Mouse (Mus musculus): ENCODE results near the gene Arl3.
"Not testable (repeated sequence)": the region's sequence is repeated elsewhere in the genome, so short reads cannot be mapped to it uniquely, and the experiment has no call there.

The Arl3 gene

DNA sequence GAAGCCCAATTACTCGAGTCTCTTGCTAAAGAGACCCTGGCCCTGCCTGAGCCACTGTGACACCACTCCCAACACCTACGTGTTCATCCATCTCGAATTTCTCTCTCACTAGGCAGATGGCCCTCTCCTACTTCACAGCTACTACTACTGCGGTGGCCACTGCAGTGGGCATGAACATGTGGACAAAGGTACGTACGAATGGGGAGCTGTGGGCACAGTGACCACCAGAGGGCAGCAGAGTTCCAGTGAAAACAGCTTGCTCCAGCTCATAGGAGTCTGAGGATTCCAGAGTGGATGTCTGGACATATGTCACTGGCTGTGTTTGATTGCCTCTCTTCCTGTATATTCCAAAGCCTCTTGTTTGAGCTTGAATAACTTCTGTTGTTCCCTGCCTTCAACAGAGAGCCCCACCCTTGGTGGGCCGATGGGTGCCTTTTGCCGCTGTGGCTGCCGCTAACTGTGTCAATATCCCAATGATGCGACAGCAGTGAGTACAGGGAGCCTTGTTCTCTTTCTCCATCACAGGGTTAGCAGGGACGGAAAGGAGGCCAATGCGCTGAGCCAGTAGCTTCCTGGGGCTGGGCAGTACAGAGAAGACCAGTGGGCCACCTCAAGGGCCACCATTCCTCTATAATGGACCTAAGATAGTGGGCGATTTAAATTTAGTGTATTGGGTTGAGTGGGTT is 15.0 kb upstream of the Arl3 start:
- peak; percentile 32 to 47 for DNase-seq

DNA sequence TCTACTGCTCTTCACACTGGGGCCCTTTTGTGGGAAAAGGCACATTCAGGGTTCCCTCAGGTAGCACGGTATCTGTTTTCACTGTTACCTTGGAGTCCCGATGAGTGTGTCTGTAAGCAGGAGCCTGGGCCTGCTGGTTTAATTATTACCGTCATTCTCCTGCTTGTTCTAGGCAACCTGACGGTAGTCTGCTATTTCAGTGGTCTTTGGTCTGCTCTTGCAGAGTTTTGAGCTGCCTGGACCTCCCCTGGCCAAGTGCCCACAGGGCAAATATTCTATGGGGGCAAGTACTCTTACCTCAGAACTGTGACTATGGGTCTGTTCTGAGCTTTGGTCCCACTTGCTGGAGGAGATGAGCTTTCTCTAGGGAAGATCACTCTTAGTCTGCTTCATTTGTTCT is 2.2 kb upstream of the Arl3 start:
- no peak for DNase-seq

DNA sequence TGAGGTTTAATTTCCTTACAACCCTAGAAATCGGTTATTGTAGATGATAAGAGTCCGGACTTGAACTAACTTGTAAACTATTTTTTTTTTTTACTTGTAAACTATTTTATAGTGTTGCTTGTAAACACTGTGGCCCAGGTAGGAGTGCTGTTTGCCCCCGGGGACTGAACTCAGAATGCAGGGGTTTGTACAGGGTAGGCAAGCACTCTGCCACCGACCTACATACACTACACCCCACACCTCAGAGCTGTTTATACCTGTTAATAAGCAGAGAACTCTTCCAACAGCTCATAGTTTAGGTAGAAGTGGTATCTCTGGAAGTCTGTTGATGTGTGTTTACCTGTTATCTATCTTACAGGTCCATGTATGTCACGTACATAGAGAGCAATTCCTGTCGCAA is 992 bp upstream of the Arl3 start:
- no peak for DNase-seq

DNA sequence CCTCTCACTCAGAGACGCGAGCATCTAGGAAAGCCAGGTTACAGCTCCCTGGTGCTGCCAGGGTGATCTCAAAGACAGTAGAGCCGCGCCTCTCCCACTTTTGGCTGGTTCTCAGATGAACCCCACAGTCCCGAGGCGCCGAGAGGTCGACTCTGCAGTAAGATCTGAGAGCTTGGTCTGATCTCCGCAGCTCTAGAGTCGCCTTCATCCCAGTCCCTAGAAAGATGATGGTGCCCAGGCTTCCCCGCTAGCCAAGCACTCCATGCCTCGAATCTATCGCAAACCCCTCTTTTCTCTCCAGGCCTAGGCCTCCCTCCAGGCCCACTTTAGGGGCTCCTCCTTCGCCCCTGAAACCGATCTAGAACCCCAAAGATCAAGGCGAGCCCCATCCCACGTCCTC is 450 bp downstream of the Arl3 start:
- DNase-seq, result no peak

DNA sequence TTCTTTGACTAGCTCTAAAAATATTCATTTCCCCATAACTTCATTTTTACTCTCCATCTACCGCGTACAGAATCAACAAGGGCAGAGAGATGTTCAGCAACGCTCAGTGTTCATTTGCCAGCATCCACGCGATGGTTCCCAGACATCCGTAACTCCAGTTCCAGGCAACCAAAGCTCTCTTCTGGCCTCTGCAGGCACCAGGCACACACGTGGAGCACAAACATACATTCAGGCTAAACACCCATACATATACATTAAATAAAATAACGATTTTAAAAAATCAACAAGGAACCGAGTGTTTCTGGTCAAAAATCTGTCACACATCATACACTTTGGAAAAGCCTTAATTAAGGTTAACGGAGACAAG is 1.1 kb downstream of the Arl3 start:
- DNase-seq, result no peak

DNA sequence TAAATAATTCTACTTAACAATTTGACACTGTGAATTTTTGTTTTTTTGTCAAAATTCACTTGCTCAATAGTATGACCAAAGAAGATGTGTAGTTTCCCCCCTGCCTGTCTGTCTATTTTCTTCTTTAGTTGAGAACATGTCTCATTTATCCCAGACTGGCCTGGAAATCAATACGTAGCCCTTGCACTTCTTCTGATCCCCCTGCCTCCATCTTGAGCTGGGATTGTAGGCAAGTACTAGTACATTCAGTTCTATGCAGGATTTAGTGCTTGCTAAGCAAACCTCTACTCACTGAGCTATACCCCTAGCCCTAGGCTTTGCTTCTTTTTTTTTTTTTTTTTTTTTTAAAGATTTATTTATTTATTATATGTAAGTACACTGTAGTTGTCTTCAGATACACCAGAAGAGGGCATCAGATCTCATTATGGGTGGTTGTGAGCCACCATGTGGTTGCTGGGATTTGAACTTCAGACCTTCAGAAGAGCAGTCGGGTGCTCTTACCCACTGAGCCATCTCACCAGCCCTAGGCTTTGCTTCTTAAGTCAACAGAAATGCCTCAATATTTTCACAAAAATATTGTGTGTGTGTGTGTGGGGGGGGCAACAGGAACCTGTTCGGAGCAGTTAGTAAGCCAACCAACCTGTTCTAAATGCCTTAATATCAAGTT is 1.7 kb downstream of the Arl3 start:
- DNase-seq, result not testable (repeated sequence)

DNA sequence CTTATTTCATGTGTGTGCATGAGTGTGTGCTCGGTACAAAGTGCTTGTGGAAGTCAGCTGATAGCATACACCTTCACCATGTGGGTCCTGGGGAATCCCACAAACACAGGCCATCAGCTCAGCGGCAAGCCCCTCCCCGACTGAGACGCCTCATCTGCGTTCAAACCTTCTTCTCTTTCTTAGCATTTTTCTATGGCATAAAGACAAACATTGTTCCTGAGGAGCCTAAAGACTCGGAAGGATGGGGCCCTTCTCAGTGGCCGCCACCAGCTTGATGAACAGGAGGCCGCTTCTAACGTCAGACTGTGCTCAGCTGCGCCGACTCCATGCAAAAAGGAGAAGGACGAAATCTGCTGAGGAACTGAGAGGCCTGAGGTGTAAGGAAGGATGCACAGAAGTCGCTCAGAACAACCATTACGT is 8.9 kb downstream of the Arl3 start:
- DNase-seq, result no peak

DNA sequence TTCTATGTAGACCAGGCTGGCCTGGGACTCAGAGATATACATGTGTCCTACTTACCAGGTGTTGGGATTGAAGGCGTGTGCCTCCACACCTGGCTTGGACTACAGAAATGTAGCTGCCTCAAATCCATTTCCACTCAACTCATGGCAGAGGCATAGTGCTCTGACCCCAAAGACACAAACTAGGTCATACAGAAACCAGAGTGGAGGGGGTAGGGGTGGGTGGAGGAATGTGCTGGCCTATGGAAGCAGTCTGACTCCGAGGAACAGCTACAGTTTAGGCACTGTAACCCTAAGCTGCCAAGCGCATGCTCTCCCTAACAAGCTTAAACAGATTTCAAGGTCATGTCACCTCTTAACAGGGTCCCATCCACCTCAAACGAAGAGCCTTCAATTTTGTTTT is 9.4 kb downstream of the Arl3 start:
- no peak for DNase-seq

DNA sequence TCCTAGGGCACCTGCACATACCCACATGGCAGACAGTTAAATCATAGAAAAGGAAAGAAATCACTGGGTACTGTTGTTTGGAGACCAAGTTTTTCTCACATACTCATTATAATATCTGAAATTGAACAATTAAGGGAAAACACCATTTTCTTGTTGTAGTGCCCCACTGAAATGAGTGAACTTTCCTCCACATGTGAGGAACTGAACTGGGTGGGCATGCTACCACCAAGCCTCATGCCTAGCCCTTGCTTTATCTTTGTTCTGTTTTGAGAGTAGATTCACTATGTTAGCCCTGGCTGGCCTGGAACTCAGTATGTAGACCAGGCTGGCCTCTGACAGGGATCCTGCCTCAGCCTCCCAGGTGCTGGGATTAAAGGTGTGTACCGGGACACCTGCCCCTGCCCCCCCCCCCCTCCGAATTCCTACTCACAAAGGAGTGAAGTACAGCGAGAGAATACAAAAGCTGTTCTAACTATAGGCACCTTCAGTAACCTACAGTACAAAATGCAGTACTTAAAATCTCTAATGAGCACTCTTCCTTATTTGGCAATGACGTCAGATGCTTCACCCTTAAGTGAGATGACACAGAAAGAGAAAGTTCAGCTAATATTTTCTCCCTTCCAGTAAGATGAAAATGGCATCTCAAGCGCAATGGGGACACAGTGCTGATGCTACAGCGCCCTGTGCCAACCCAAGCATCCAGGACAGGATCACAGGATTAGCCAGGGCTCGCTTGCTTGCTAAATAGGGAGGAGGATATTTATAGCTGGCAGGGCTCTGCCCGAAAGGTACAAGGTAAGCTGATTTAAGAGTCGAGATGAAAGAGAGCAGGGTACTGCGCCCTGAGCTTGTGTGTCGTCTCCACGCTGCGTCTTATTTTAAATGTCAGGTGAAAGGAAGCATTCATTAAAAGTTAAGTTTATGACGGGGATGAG is 10.2 kb downstream of the Arl3 start:
- DNase-seq, result no peak

DNA sequence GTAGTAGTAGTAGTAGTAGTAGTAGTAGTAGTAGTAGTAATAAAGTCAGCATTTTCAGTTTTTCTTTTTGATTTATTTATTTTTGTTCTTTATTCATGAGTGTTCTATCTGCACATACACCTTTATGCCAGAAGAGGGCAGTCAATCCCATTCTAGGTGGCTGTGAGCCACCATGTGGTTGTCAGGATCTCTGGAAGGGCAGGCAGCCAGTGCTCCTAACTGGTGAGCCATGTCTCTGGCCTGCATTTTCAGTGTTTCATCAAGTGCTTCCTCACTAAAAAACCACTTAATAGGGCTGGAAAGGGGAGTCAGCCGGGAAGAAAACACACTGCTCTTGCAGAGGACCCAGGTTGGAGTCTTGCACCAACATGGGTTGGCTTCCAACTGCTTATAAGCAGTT is 10.9 kb downstream of the Arl3 start:
- no peak for DNase-seq

DNA sequence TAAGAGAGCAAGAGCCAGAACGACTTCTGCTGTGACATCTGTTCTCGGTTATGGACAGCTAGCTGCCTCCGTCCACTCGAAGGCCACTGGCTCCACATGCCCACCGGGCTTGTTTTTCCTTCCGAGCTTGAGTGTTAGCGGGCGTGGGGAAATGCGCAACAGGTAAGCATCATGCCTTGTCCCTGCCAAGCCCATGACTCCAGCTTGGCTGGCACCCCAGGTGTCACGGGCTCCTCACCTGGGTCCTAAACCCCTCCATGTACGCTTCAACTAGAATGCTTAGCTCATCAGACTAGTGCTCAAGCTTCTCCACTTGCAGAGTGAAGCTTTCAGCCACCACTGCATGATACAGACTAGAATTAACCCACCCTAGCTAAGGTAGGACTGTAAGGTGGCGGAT is 14.4 kb downstream of the Arl3 start:
- DNase-seq, result no peak

DNA sequence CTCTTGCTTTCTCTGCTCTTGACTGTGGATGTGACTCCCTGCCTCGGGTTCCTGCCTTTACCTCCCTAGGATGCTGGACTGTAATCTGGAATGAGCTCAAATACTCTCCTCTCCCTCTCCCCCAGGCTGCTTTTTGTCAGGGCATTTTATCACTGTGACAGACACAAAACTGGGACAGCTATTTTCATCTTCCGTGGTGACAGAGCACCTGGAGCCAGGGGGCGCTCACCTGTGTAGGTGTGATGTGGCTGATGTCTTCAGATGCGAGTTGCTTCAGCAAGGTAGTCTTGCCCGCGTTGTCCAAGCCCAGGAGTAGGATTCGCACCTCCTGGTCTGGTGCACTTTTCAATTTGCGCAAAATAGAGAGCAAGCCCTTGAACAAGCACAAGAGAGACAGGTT is 15.0 kb downstream of the Arl3 start:
- DNase-seq, result no peak

DNA sequence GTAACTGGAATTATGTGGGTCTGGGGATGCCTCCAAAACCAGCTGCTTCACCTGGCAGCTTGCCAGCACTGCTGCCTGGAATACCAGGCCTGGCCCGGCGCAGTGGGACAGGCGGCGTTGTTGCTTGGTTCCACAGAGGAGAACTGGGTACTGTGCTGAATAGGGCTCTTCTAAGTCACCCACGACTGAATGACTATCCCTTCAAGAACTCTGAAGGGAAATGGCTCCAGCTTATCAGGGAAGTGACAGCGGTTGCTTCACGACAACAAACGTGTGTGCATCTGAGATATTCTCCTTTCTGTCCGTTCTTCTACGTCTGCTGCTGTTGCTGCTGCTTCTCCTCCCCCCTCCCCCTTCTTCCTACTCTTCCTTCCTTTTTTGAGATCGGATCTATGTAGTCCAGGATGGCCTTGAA is 19.4 kb downstream of the Arl3 start:
- no peak for DNase-seq

DNA sequence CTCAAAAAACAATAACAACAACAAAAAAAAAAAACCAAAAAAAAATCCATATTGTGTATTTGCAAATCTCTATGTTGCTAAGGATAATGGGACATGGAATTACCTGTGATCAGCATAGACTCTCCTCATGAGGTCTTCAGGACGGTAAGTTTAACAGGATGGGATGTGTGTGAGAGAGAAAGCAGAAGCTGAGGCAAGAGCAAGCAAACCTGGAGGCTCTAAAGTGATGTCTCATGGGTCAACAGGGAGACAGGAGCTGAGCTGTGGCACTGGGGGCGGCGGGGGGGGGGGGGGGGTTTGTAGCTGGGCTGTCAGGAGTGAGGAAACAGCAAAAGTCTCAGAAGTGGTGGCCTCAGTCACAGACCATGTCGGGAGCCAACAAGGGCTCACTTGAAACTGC is 20.5 kb downstream of the Arl3 start:
- DNase-seq, result no peak

DNA sequence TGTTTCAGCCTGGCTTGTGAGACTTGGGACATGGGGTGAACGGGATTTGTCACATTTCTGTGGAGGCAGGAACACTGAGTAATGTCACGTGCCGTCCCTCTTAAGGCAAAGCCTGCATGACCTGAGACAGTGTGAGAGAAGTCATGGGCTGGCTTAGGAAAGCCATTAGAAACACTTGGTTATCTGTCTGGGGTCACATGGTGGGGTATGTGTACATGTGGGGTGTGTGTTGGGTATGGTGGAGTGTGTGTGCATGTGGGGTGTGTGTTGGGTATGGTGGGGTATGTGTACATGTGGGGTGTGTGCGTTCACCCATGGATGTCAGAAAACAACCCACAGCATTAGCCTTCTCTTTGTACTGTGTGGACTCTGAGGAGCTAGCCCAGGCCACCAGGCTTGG is 22.6 kb downstream of the Arl3 start:
- DNase-seq, result no peak

DNA sequence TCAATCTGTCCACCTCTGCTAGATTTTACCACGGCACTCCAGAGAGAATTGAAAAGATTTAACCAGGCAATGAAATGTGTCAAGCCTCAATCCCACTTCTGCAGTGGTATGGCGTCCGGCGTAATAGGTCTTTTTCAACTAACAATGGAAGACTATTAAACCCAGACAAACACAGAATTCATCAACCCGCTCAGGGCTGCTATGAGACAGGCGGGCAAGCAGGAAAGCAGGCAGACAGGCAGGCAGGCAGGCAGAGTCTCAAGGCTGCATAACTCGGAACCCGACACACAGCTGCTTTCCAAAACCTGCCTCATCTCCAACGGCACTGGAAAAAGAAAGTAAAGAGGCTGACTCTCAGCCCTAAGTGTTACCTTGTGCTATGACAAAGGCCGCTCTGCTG is 24.9 kb downstream of the Arl3 start:
- no peak for DNase-seq

DNA sequence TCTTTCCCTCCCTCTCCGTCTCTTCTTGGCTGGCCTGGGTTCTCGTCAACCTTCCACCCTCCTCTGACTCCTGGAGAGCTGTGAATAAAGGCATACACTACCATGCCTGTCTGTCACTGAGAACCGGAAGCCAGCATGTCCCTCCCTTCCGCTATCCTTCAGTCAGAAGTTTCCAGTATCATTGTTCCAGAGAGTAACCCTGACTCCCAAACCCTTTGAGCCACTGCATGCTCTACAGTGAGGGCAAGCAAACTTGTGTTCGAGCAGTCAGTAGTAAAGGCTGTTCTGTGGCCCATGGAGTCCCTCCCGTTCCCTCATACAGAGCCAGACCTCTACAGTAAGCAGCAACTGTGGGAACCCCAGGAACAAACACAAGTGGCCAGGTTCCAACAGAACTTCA is 25.4 kb downstream of the Arl3 start:
- no peak for DNase-seq

DNA sequence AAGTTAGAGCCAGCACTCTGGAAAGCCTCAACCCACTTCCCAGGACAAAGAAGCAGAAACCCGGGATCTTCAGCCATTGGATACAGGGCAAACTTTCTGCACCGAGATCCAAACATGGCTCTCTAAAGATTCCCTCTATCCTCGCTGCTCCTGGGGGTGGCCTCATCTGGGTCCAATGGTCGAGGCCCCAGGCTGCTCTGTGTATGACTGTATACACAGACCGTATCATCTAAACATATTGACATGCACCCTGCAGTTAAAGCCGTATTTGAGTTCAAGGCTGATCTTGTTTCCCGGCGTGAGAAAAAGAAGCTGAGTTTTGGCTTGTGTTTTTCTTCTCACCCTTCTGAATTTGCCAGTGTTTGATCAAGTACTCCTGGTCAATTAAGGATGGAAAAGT is 30.2 kb downstream of the Arl3 start:
- no peak for DNase-seq

DNA sequence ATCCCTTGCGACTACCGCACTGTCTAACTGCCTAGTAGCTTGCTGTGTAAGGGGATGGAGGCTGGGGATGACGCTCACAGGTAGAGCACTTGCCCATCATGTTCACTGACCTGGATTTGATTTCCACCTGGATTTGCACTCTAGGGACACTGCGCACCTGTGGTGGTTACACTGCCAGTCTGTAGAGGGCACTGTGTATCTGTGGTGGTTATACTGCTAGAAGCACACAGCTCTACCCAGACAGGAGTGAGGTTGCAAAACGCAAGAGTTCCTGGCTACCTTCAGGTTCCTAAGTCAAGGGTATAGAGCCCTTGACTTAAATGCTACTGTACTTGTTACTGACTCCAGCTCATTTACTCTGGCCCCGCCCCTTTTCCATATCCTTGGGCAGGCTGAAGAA is 34.8 kb downstream of the Arl3 start:
- DNase-seq, result no peak

DNA sequence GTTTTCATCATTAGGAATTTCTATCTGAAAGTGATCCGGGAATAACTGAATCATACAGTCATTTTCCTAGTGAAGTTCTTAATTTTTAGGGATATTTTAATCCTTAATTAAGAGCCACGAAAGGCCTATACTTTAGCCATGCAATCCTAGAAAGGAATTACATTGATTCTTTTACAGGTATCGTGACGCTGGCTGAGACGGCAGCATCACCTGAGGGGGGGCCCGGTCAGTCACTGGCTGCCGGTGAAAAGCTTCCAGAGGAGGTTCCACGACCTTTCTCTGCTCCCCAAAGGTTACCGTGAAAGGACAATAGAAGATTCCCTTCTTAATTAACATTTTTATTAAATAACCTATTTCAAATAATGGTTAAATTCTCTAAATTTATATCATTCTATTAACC is 35.6 kb downstream of the Arl3 start:
- no peak for DNase-seq

DNA sequence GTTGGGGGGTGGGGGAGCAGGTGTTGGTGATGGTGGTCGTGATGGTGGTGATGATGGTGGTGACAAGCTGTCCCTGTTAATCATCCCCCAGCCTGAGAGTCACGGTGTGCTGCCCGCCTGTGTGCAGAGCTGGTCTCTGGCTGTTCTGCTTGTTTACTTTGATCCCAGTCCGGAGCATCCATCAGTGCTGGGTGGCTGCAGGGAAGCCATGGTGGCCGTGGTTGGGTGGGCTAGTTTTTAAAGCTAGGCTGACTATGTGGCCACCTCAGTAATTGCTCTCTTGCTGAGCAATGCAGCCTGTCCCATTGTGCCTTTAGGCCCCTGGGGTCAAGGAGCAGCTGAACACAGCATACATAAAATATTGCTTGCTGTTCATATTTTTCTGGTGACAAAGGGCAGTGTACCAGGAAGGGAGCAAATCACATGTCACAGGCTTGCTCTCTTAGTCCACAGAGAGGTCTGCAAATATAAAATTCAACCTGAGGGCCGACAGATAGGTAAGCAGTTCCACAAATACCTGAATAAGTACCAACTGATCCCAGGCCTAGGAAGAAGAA is 38.4 kb downstream of the Arl3 start:
- DNase-seq, result no peak

DNA sequence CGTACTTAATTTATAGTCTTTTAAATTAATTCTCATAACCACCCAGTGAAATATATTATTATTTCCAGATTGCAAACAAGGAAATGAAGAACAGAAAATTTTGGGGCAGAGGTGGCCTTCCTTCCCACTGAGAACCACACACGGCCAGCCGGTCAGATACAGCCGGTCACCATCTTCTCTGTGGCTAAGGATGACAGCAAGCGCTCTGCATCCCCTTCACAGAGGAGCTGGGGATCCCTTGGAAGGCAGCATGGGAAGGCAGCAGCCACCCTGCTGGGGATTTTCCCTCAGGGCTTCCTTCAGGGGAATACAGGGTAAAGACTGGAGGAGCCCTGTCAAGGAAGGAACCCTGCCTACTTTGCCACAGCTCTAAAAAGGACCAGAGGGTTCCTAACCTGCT is 39.5 kb downstream of the Arl3 start:
- DNase-seq, result no peak

DNA sequence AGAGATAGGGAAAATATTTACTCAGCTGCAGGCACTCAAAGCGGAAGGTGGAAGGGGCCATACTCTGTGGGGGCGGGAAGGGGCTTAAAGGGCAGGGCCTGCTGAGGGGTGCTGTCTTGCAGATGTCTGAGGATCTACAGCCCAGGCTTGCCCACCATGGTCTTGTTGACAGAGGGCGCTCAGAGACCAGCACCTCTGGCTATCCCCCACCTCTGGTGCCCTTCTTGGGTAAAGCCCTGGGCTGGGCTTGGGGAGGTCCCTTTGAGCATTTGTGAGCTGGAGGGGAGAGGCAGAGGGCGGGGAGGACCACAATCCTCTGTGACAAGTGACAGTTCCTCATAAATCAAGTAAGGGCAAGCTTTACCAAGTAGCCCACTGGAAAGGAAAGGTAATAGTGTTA is 39.9 kb downstream of the Arl3 start:
- no peak for DNase-seq

All from thymus, adult 18-20 months (tissue).